Mouse (Mus musculus) heart, embryonic 12.5 days (tissue): ENCODE measurements around the gene Cog4. TPM values are rescaled to one million over a fixed set of nuclear protein-coding genes. Genes with fewer than 3 reads are reported as not detected.
"Not testable (repeated sequence)": the region's sequence is repeated elsewhere in the genome, so short reads cannot be mapped to it uniquely, and the experiment has no call there.

Experiments
- ATAC-seq: fragments of 200-750 bp; cut with Nextera tagmentation; 2 replicates; pipeline ENCODE4 v1.8.0; 2017; ENCODE audit warnings: moderate TSS enrichment, moderate library complexity; ENCODE audit not compliant: insufficient number of reproducible peaks, low FRiP score
- H3K27ac ChIP-seq: fragments of 300-500 bp; sonication (generic); 2 replicates; pipeline ENCODE4 v1.5.1; 2016; ENCODE audit warnings: mild to moderate bottlenecking, moderate library complexity; ENCODE audit not compliant: poor library complexity, severe bottlenecking
- H3K27me3 ChIP-seq: fragments of 300-500 bp; sonication (generic); replicated peaks from 2 replicates; pipeline ENCODE4 v1.6.1; 2016; ENCODE audit warnings: mild to moderate bottlenecking, moderate library complexity
- H3K36me3 ChIP-seq: fragments of 300-500 bp; sonication (generic); 2 replicates; pipeline ENCODE4 v1.6.1; 2016; ENCODE audit warnings: mild to moderate bottlenecking, moderate library complexity
- H3K4me1 ChIP-seq: fragments of 300-500 bp; sonication (generic); replicated peaks from 2 replicates; pipeline ENCODE4 v1.6.1; 2016; ENCODE audit warnings: mild to moderate bottlenecking
- H3K4me2 ChIP-seq: fragments of 300-500 bp; sonication (generic); 2 replicates; pipeline ENCODE4 v1.6.1; 2016; ENCODE audit warnings: mild to moderate bottlenecking, moderate library complexity
- H3K4me3 ChIP-seq: fragments of 300-500 bp; sonication (generic); 2 replicates; pipeline ENCODE4 v1.5.1; 2016; ENCODE audit warnings: mild to moderate bottlenecking
- H3K9ac ChIP-seq: fragments of 300-500 bp; sonication (generic); 2 replicates; pipeline ENCODE4 v1.6.1; 2016; ENCODE audit warnings: mild to moderate bottlenecking, moderate library complexity
- H3K9me3 ChIP-seq: fragments of 300-500 bp; sonication (generic); replicated peaks from 2 replicates; pipeline ENCODE4 v1.6.1; 2016; ENCODE audit warnings: mild to moderate bottlenecking, moderate library complexity
- WGBS: fragments of 180-500 bp; shearing (Covaris S2); methylation state at CpG from one replicate; pipeline ENCODE4 v1.1.7; 2016; 5-methylcytosine and 5-hydroxymethylcytosine counted together
- polyA plus RNA-seq: library from polyadenylated mRNA; unstranded; fragments of >200 nt; fragmentation: Nextera tagmentation; extraction: Ambion mirVana; gene quantifications from 2 replicates; pipeline ENCODE4 v1.2.1, GENCODE M21; 2016

The Cog4 gene
- polyA plus RNA-seq, 1 experiment from 2014 or later, result 65.2 TPM

- WGBS, result 89% methylated on average over 3 of the region's 3 CpGs
- H3K4me3 ChIP-seq, result no peak overlapping the region
- H3K9me3 ChIP-seq, result no peaks in the 10 kb centered on the region
- H3K4me1 ChIP-seq, result no peaks in the 10 kb centered on the region
- no peak overlapping the region for H3K9ac ChIP-seq
- no peak for ATAC-seq
- H3K36me3 ChIP-seq, result peaks cover 90% of the 10 kb centered on the region
- no peak overlapping the region for H3K27ac ChIP-seq
- H3K27me3 ChIP-seq, result no peaks in the 10 kb centered on the region
- H3K4me2 ChIP-seq, result no peak overlapping the region
Measured at GRCm38 (mm10) chr8:110831956-110832355, 14.4 kb upstream of the Cog4 start.

- WGBS, result 93% methylated on average over 3 of the region's 3 CpGs
- H3K9ac ChIP-seq, result no peak overlapping the region
- peaks cover 13% of the 10 kb centered on the region for H3K4me1 ChIP-seq
- H3K36me3 ChIP-seq, result peaks cover 71% of the 10 kb centered on the region
- no peak overlapping the region for H3K27ac ChIP-seq
- no peak for ATAC-seq
- no peaks in the 10 kb centered on the region for H3K9me3 ChIP-seq
- H3K4me3 ChIP-seq, result no peak overlapping the region
- H3K4me2 ChIP-seq, result no peak overlapping the region
- no peaks in the 10 kb centered on the region for H3K27me3 ChIP-seq
Measured at GRCm38 (mm10) chr8:110842012-110842574, 4.3 kb upstream of the Cog4 start.

GRCm38 (mm10) chr8:110843207-110843606, 3.2 kb upstream of the Cog4 start:
- Histone ChIP-seq H3K4me3 (no peak overlapping the region), H3K36me3 (peaks cover 59% of the 10 kb centered on the region), H3K9ac (no peak overlapping the region), H3K4me2 (no peak overlapping the region), H3K4me1 (peaks cover 20% of the 10 kb centered on the region), H3K27ac (no peak overlapping the region), H3K9me3 (no peaks in the 10 kb centered on the region), H3K27me3 (no peaks in the 10 kb centered on the region)
- ATAC-seq, result no peak
- WGBS, result 92% methylated on average over 5 of the region's 5 CpGs

DNA sequence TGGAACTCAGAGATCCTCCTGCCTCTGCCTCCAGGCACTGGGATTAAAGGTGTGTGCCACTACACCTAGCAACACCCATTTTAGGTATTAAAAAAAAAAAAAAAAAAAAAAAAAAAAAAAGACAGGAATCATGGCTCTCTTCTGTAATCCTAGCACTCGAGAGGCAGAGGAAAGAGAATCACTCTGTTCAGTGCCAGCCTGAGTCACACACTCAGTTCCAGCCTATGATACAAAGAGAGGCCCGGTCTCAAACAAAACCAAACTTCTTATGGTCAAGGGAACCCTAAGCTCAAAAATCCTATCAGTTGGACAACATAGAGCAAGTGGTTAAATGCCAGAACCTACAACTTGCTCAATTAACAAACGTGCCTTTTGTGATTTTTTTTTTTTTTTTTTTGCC, 1.5 kb upstream of the Cog4 start:
- no peak for ATAC-seq
- no peaks in the 10 kb centered on the region for H3K9me3 ChIP-seq
- WGBS, result 76% methylated on average over 3 of the region's 3 CpGs
- H3K4me2 ChIP-seq, result no peak overlapping the region
- no peak overlapping the region for H3K9ac ChIP-seq
- no peaks in the 10 kb centered on the region for H3K27me3 ChIP-seq
- peaks cover 20% of the 10 kb centered on the region for H3K4me1 ChIP-seq
- H3K4me3 ChIP-seq, result no peak overlapping the region
- H3K27ac ChIP-seq, result no peak overlapping the region
- peaks cover 48% of the 10 kb centered on the region for H3K36me3 ChIP-seq

- H3K4me3 ChIP-seq, result peak overlapping the region; percentile 99
- peak overlapping the region; percentile 82 for H3K27ac ChIP-seq
- 8% methylated on average over 17 of the region's 17 CpGs for WGBS
- no peaks in the 10 kb centered on the region for H3K27me3 ChIP-seq
- H3K4me2 ChIP-seq, result peak overlapping the region; percentile 80
- H3K9ac ChIP-seq, result peak overlapping the region; percentile 90
- H3K9me3 ChIP-seq, result no peaks in the 10 kb centered on the region
- H3K36me3 ChIP-seq, result peaks cover 48% of the 10 kb centered on the region
- H3K4me1 ChIP-seq, result peaks cover 20% of the 10 kb centered on the region
- ATAC-seq, result no peak
Measured at GRCm38 (mm10) chr8:110845821-110846404, 487 bp upstream of the Cog4 start.

- Histone ChIP-seq H3K4me2 (peak overlapping the region; percentile 80), H3K4me3 (peak overlapping the region; percentile 99), H3K9ac (peak overlapping the region; percentile 94), H3K9me3 (no peaks in the 10 kb centered on the region), H3K27me3 (no peaks in the 10 kb centered on the region), H3K27ac (peak overlapping the region; percentile 82), H3K36me3 (peaks cover 50% of the 10 kb centered on the region), H3K4me1 (peaks cover 20% of the 10 kb centered on the region)
- 1% methylated on average over 13 of the region's 13 CpGs for WGBS
- peak; percentile 15; the same call in 1 of the 2 replicates for ATAC-seq
Measured at GRCm38 (mm10) chr8:110847171-110847549, 760 bp downstream of the Cog4 start.

DNA sequence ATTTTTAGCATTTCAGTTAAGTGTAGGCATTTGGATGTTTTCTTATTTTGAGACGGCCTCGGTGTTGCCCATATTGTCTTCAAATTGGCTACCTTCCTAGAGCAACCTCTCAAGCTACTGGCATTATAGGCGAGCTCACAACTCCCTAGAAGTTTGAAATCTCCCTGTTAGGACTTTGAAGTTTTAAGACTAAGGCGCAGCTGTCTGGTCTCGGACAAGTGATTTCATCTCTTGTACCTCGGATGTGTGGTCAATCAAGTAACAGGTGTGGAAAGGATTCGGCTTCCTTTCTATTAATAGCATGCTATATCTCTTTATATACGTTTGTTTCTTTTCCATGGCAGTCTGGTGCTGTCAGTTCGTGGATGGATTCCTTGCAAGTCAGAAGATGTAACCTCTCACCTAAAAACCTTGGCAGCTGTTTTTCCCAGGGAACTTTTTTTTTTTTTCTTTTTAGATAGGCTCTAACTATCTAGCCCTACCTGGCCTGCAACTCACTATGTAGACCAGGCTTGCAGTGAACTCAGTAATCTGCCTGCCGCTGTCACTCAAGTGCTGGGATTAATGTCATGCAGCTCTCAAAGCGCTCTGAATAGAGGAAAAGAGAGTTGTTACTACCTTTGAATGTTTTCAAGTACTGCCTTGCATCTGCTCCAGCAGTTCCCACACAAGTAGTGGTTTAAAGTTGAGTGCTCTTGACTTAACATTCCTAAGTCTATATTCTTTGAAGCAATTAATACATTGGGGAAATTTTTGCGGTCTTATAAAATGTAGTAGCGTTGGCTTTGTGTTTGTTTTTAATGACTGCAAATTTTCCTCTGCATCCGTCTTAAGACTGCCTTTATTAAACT, 1.5 kb downstream of the Cog4 start:
- H3K27ac ChIP-seq, result 0 out of 2 replicates have a peak overlapping the region, but pooled peaks have one; percentile 12
- H3K27me3 ChIP-seq, result no peaks in the 10 kb centered on the region
- H3K36me3 ChIP-seq, result peaks cover 50% of the 10 kb centered on the region
- ATAC-seq, result no peak
- WGBS, result 40% methylated on average over 14 of the region's 14 CpGs
- H3K4me2 ChIP-seq, result peak overlapping the region; percentile 80
- peak overlapping the region; percentile 94 for H3K9ac ChIP-seq
- peak overlapping the region; percentile 99 for H3K4me3 ChIP-seq
- no peaks in the 10 kb centered on the region for H3K9me3 ChIP-seq
- H3K4me1 ChIP-seq, result peaks cover 20% of the 10 kb centered on the region

DNA sequence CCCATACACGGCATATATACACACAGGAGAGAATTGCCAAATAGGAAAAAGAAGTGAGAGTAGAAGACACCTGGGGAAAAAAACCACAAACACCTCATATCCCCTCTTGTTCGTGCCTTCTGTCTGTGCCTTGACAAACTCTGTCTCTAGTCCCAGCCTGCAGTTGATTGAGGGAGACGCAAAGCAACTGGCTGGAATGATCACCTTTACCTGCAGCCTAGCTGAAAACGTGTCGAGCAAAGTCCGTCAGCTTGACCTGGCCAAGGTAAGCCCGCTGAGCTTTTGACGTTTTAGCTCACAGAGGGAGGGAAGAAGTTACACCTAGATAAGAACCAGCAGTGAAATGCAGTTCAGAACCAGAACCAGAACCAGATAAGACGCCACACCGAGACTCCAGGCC, 4.8 kb downstream of the Cog4 start:
- H3K27ac ChIP-seq, result no peak overlapping the region
- ATAC-seq, result no peak
- H3K27me3 ChIP-seq, result no peaks in the 10 kb centered on the region
- H3K9me3 ChIP-seq, result no peaks in the 10 kb centered on the region
- peaks cover 8% of the 10 kb centered on the region for H3K4me1 ChIP-seq
- no peak overlapping the region for H3K4me3 ChIP-seq
- H3K4me2 ChIP-seq, result no peak overlapping the region
- peaks cover 62% of the 10 kb centered on the region for H3K36me3 ChIP-seq
- WGBS, result 92% methylated on average over 10 of the region's 10 CpGs
- H3K9ac ChIP-seq, result no peak overlapping the region

DNA sequence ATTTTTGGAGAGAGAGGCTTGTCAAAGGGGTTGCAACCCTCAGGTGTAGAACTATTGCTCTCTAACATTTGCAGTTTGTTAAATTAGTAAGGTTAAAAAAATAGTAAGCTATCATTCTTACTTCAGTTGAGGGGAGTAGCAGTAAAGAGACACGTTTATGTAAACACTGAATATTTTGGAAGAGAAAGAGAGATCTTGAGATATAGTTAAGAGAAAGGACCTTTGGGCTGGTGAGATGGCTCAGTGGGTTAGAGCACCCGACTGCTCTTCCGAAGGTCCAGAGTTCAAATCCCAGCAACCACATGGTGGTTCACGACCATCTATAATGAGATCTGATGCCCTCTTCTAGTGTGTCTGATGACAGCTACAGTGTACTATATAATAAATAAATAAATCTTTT, 9.7 kb downstream of the Cog4 start:
- not testable (repeated sequence) for H3K9me3 ChIP-seq, H3K9ac ChIP-seq, H3K4me1 ChIP-seq, H3K27ac ChIP-seq, H3K27me3 ChIP-seq, H3K4me3 ChIP-seq, H3K4me2 ChIP-seq, ATAC-seq
- peaks cover 88% of the 10 kb centered on the region for H3K36me3 ChIP-seq
- 88% methylated on average over 4 of the region's 4 CpGs for WGBS

- H3K4me1 ChIP-seq, result no peaks in the 10 kb centered on the region
- H3K9ac ChIP-seq, result no peak overlapping the region
- H3K9me3 ChIP-seq, result no peaks in the 10 kb centered on the region
- no peak overlapping the region for H3K27ac ChIP-seq
- ATAC-seq, result no peak
- H3K36me3 ChIP-seq, result peaks cover 87% of the 10 kb centered on the region
- H3K4me2 ChIP-seq, result no peak overlapping the region
- H3K27me3 ChIP-seq, result no peaks in the 10 kb centered on the region
- H3K4me3 ChIP-seq, result no peak overlapping the region
- WGBS, result 85% methylated on average over 5 of the region's 5 CpGs
Measured at GRCm38 (mm10) chr8:110856760-110857461, 10.5 kb downstream of the Cog4 start.
